Mouse (Mus musculus): ENCODE measurements around the gene Mcrip2. TPM values are rescaled to one million over a fixed set of nuclear protein-coding genes. Genes with fewer than 3 reads are reported as not detected.
A peak's percentile ranks its signal among the peaks of the same experiment; 100 is the strongest.

Gene Mcrip2
- total RNA-seq (2021) (100 to 1,000 TPM; 234 to 288 TPM), polyA plus RNA-seq (2012; rRNA removed) (189 and 254 TPM in 2 replicates)
- long read RNA-seq, transcript Mcrip2-201 (5 exons, 842 nt) = major isoform, 73 of 106 reads
- long read RNA-seq, partial matches to known transcripts = 20 of 106 reads
- long read RNA-seq, other reads (novel, unspliced or antisense) = 9 of 106 reads

DNA sequence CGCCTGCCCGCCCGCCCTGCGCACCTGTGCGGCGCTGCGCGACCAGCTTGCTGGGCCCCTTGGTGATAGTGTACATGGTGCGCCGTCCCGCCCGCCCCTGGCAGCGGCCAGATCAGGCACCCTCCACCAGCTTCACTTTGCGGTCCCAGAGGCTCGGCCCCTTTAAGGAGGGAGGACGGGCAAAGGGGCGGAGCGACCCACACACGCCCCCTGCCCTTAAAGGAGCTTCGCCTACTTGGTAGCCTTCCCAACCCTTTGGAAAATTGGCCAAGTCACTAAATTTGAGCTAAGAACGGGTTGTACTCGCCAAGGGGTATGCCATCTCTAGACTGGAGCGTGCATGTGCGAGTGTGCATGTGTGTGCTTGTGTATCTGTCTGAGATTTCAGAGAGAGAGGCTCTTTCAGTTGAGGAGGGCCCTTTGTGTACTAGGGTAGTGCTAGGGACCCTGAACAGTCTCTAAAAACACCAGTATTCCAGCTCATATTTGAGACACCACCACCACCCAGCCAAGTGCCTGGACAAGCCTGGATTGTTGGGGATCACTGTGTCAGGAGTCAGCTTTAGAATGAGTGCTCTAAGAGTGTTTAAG lies at the start of gene Mcrip2:
Mcrip2 (minus strand) TSS at position 164 of the 591 bp plus-strand sequence.
- peak; percentile 90 for DNase-seq
- Histone ChIP-seq H3K27me3 (ENCODE audit: control insufficient read depth, insufficient read depth, low read length) (no peaks in the 10 kb centered on the region), H3K36me3 (ENCODE audit: control insufficient read depth, insufficient read depth, low read length) (no peaks in the 10 kb centered on the region), H3K4me3 (peak within 1 kb of the TSS; percentile 100), H3K4me1 (ENCODE audit: control insufficient read depth, insufficient read depth, low read length) (peaks cover 3% of the 10 kb centered on the region), H3K27ac (peak within 1 kb of the TSS; percentile 94), H3K9ac (ENCODE audit: low read depth, low read length) (peak within 1 kb of the TSS; percentile 92), H3K79me2 (replicated peaks; ENCODE audit: control insufficient read depth, insufficient read depth, low read length) (peaks cover 3% of the 10 kb centered on the region)
- TF ChIP-seq POLR2A (IDR thresholded peaks at IDR 0.05; ENCODE audit: insufficient read depth, low read depth, low read length) = peak; percentile 82; the same call in 1 of the 2 replicates
- 0 out of 2 replicates have a peak, but pooled peaks have one; percentile 5 for TF ChIP-seq CTCF (IDR thresholded peaks at IDR 0.05)
- peak; percentile 80; the same call in 1 of the 2 replicates for TF ChIP-seq EP300 (IDR thresholded peaks at IDR 0.05; ENCODE audit: insufficient read depth, low read depth, low read length)
- intact Hi-C loops (cut with DNase I) = loop anchor here (5.0 kb wide), 2 partner anchors 36 to 619 kb away; partner anchors contain the start of gene Stub1
- under 1% methylated on average over 24 of the region's 24 CpGs for WGBS

DNA sequence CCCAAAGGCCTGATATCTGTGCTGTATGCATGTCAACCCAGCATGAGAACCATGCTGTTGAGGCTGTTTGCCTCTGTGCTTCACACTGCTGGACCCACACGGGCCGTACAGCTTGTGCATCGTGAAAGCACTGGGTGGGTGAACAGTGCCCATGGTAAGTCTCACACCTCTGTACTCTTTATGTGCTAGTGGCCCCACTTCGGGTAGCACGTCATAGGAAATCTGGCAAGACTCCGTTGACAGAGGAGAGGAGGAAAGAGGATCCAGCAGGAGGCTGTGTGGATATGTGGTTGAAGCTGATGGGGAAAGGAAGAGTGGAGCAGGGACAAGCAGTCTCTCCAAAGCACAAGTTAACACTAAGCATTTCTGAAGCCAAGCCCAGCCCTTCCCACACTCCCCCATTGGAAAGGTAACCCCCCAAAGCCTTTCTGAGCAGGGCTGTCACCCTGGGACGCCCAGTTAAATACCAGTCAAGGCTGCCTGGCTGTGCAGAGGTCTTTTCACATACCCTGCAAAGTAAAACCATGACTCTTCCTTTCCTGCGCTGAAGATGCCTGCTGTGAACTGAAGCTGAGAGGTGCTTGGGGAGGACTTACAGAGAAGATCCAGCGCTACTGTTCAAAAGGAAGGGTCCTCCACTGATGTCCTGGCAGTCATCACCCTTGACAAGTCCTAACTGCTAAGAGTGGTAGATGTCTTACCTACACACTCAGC lies 49.6 kb upstream of the Mcrip2 start:
- Histone ChIP-seq H3K79me2 (replicated peaks; ENCODE audit: control insufficient read depth, insufficient read depth, low read length) (peaks cover 10% of the 10 kb centered on the region), H3K27ac (no peak overlapping the region), H3K36me3 (ENCODE audit: control insufficient read depth, insufficient read depth, low read length) (no peaks in the 10 kb centered on the region), H3K9ac (ENCODE audit: low read depth, low read length) (peak overlapping the region; percentile 91), H3K4me3 (peak overlapping the region; percentile 68), H3K4me1 (ENCODE audit: control insufficient read depth, insufficient read depth, low read length) (peaks cover 19% of the 10 kb centered on the region), H3K27me3 (ENCODE audit: control insufficient read depth, insufficient read depth, low read length) (no peaks in the 10 kb centered on the region)
- 68% methylated on average over 9 of the region's 9 CpGs for WGBS
- TF ChIP-seq EP300 (IDR thresholded peaks at IDR 0.05; ENCODE audit: insufficient read depth, low read depth, low read length) (no peak), POLR2A (IDR thresholded peaks at IDR 0.05; ENCODE audit: insufficient read depth, low read depth, low read length) (no peak), CTCF (IDR thresholded peaks at IDR 0.05) (no peak)
- no peak for DNase-seq
- intact Hi-C loops (cut with DNase I) = loop anchor here (2.0 kb wide), 1 partner anchor 23 kb away; no protein-coding TSS in a partner anchor

DNA sequence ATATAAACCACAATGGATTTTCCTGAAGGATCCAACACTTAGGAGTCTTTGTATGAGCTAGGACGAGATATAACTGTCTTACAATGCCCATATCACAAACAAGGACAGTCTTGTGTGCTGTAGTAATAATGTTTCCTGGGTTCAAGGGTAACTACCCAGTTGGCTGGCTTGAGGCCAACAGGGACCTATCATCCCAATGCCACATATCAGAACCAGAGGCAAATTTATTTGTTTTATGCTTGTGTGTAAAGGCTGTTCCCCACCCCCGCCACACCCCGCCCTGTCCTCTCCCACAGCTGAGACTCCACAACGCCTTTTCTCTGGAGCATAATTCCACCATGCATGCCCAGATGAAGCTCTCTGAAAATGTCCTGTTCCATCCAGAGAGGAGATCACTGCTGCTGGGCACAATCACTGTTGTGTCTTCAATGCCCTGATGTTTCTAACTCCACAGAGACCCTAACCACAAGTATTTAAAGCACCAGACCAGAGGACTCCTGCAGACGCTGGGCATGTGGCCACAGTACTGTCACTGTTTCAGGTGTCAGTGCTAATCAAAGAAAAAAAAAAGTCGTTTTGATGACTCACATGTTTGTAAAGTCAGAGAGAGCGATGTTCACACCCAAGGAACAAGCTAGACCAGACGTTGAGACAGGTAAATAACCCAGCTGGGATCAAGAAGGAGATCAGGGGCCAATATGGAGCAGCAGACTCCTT lies 48.5 kb upstream of the Mcrip2 start:
- Histone ChIP-seq H3K9ac (ENCODE audit: low read depth, low read length) (no peak overlapping the region), H3K4me3 (no peak overlapping the region), H3K79me2 (replicated peaks; ENCODE audit: control insufficient read depth, insufficient read depth, low read length) (peaks cover 10% of the 10 kb centered on the region), H3K36me3 (ENCODE audit: control insufficient read depth, insufficient read depth, low read length) (no peaks in the 10 kb centered on the region; the same call in 1 of the 2 replicates), H3K27ac (no peak overlapping the region), H3K4me1 (ENCODE audit: control insufficient read depth, insufficient read depth, low read length) (peaks cover 24% of the 10 kb centered on the region), H3K27me3 (ENCODE audit: control insufficient read depth, insufficient read depth, low read length) (no peaks in the 10 kb centered on the region)
- WGBS = 62% methylated on average over 8 of the region's 8 CpGs
- intact Hi-C loops (cut with DNase I) = no loop called here
- TF ChIP-seq POLR2A (IDR thresholded peaks at IDR 0.05; ENCODE audit: insufficient read depth, low read depth, low read length) = no peak
- TF ChIP-seq CTCF (IDR thresholded peaks at IDR 0.05) = no peak
- TF ChIP-seq EP300 (IDR thresholded peaks at IDR 0.05; ENCODE audit: insufficient read depth, low read depth, low read length) = no peak
- no peak for DNase-seq

DNA sequence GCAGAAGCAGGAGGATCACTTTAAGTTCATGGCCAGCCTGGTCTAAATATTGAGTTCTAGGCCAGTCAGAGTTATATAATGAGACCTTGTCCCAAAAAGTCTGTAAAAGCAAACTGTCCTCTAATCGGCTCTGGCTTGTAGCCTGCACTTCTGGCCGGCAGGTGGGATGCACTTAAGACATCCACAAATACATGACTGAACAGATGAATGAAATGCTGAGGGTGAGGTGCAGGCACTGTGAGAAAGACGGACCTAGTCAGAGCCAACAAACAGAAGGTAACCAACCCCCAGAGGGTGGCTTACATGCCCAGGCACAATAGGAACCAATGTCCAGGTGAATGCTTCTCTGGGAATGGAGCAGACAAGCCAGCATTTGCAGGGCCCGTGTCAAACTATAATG lies 45.7 kb upstream of the Mcrip2 start:
- Histone ChIP-seq H3K79me2 (replicated peaks; ENCODE audit: control insufficient read depth, insufficient read depth, low read length) (peaks cover 8% of the 10 kb centered on the region), H3K36me3 (ENCODE audit: control insufficient read depth, insufficient read depth, low read length) (no peaks in the 10 kb centered on the region; the same call in none of the 2 replicates), H3K9ac (ENCODE audit: low read depth, low read length) (0 out of 2 replicates have a peak overlapping the region, but pooled peaks have one; percentile 14), H3K4me3 (no peak overlapping the region), H3K27ac (peak overlapping the region; percentile 86), H3K4me1 (ENCODE audit: control insufficient read depth, insufficient read depth, low read length) (peaks cover 27% of the 10 kb centered on the region), H3K27me3 (ENCODE audit: control insufficient read depth, insufficient read depth, low read length) (no peaks in the 10 kb centered on the region)
- TF ChIP-seq POLR2A (IDR thresholded peaks at IDR 0.05; ENCODE audit: insufficient read depth, low read depth, low read length) (no peak), EP300 (IDR thresholded peaks at IDR 0.05; ENCODE audit: insufficient read depth, low read depth, low read length) (no peak), CTCF (IDR thresholded peaks at IDR 0.05) (no peak)
- intact Hi-C loops (cut with DNase I) = no loop called here
- 36% methylated on average over 4 of the region's 4 CpGs for WGBS
- DNase-seq = no peak

DNA sequence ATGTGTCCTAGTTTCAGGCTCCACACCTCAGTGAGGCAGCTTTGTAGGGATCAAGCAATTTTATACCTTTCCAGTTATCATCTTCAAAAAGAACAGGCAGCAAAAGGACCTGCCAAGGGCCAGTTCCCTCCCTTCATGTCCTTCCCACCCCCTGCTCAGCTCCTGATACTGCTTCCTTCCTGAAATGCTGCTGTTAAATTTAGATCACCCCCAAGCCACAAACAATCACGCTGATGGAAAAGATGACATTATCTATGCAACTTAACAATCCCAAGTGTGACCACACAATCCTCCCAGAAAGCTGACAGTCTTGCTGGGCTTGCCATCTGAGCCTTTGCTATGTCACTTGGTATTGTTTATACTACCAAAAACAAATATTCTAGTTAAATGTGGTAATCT lies 45.3 kb upstream of the Mcrip2 start:
- TF ChIP-seq EP300 (IDR thresholded peaks at IDR 0.05; ENCODE audit: insufficient read depth, low read depth, low read length) (no peak), POLR2A (IDR thresholded peaks at IDR 0.05; ENCODE audit: insufficient read depth, low read depth, low read length) (no peak), CTCF (IDR thresholded peaks at IDR 0.05) (no peak)
- no peaks in the 10 kb centered on the region for H3K27me3 ChIP-seq (ENCODE audit: control insufficient read depth, insufficient read depth, low read length)
- intact Hi-C loops (cut with DNase I) = no loop called here
- peaks cover 27% of the 10 kb centered on the region for H3K4me1 ChIP-seq (ENCODE audit: control insufficient read depth, insufficient read depth, low read length)
- WGBS = 7% methylated on average over 1 of the region's 1 CpGs
- peak overlapping the region; percentile 17 for H3K4me3 ChIP-seq
- no peaks in the 10 kb centered on the region; the same call in none of the 2 replicates for H3K36me3 ChIP-seq (ENCODE audit: control insufficient read depth, insufficient read depth, low read length)
- H3K79me2 ChIP-seq (replicated peaks; ENCODE audit: control insufficient read depth, insufficient read depth, low read length) = peaks cover 4% of the 10 kb centered on the region
- peak; percentile 28 to 42 for DNase-seq
- peak overlapping the region; percentile 86 for H3K27ac ChIP-seq
- H3K9ac ChIP-seq (ENCODE audit: low read depth, low read length) = peak overlapping the region; percentile 7
